Mouse (Mus musculus) stomach, embryonic 16.5 days (tissue): Measurements from ENCODE around the gene Gnb5. TPM values are rescaled to one million over a fixed set of nuclear protein-coding genes. Genes with fewer than 3 reads are reported as not detected.

ENCODE experiments used
- ATAC-seq: fragments of 200-750 bp; cut with Nextera tagmentation; 2 replicates; pipeline ENCODE4 v1.8.0; 2017; ENCODE audit warnings: moderate number of reproducible peaks, moderate TSS enrichment; ENCODE audit not compliant: insufficient read depth, low FRiP score
- H3K27ac ChIP-seq: fragments of 300-500 bp; sonication (generic); 2 replicates; pipeline ENCODE4 v1.5.1; 2014; ENCODE audit warnings: low read length
- H3K27me3 ChIP-seq: fragments of 300-500 bp; sonication (generic); 2 replicates; pipeline ENCODE4 v1.6.1; 2014; ENCODE audit warnings: low read length, control low read depth, mixed read lengths; ENCODE audit not compliant: control insufficient read depth, insufficient read depth
- H3K36me3 ChIP-seq: fragments of 300-500 bp; sonication (generic); 2 replicates; pipeline ENCODE4 v1.6.1; 2014; ENCODE audit warnings: low read length; ENCODE audit not compliant: control insufficient read depth, insufficient read depth
- H3K4me1 ChIP-seq: fragments of 300-500 bp; sonication (generic); 2 replicates; pipeline ENCODE4 v1.6.1; 2014; ENCODE audit warnings: low read length, control low read depth, mixed read lengths; ENCODE audit not compliant: control insufficient read depth, insufficient read depth
- H3K4me2 ChIP-seq: fragments of 300-500 bp; sonication (generic); 2 replicates; pipeline ENCODE4 v1.6.1; 2014; ENCODE audit warnings: low read depth, low read length, mixed read lengths
- H3K4me3 ChIP-seq: fragments of 300-500 bp; sonication (generic); replicated peaks from 2 replicates; pipeline ENCODE4 v1.5.1; 2014; ENCODE audit warnings: mild to moderate bottlenecking, low read length
- H3K9ac ChIP-seq: fragments of 300-500 bp; sonication (generic); 2 replicates; pipeline ENCODE4 v1.6.1; 2014; ENCODE audit warnings: low read length
- H3K9me3 ChIP-seq: fragments of 300-500 bp; sonication (generic); replicated peaks from 2 replicates; pipeline ENCODE4 v1.6.1; 2016; ENCODE audit warnings: low read length, control low read depth; ENCODE audit not compliant: control insufficient read depth
- WGBS: fragments of 180-500 bp; shearing (Covaris S2); extraction: QIAGEN DNeasy Blood & Tissue Kit; methylation state at CpG from one replicate; pipeline ENCODE4 v1.1.7; 2014; 5-methylcytosine and 5-hydroxymethylcytosine counted together
- polyA plus RNA-seq: library from polyadenylated mRNA; unstranded; fragments of >200 nt; fragmentation: Nextera tagmentation; extraction: Ambion mirVana; gene quantifications from 2 replicates; pipeline ENCODE4 v1.2.1, GENCODE M21; 2015

Gnb5 gene
- polyA plus RNA-seq, 1 experiment from 2014 or later = 22.0 TPM

DNA sequence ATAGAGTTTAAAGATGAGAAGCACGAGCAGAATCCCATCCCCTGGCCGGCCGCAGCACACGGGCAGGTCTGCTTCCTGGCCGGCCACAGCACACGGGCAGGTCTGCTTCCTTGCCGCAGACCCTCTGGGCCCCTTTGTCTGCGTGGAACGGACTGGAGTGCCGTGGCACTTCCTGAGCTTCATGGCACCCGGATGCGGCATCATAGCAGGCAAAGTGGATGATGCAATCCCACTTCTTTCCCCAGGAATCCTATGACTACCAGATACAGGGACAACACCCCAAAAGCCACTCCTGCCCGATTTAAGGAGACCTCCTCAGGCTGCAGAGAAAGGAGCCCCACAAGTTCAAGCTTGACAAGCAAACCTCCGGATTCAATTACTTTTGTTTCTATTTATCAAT lies 76.7 kb downstream of the Gnb5 start:
- 87% methylated on average over 14 of the region's 14 CpGs for WGBS
- Histone ChIP-seq H3K4me2 (no peak overlapping the region), H3K36me3 (no peaks in the 10 kb centered on the region), H3K27ac (no peak overlapping the region), H3K4me1 (no peaks in the 10 kb centered on the region), H3K27me3 (no peaks in the 10 kb centered on the region), H3K4me3 (no peak overlapping the region), H3K9me3 (no peaks in the 10 kb centered on the region), H3K9ac (no peak overlapping the region)
- no peak for ATAC-seq

DNA sequence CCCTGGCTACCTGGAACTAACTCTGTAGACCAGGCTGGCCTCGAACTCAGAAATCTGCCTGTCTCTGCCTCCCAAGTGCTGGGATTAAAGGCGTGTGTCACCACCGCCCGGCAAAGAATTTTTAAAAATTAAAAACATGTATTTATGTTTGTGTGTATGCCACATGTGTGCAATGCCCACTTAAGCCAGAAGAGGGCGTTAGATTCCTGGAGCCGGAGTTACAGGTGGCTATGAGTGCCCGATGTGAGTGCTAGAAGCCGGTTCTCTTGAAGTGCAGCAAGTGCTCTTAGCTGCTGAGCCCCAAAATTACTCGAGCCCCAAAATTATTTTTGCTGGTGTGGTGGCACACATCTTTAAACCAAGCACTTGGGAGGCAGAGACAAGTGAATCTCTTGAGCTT lies 77.7 kb downstream of the Gnb5 start:
- H3K27ac ChIP-seq = no peak overlapping the region
- no peak for ATAC-seq
- H3K27me3 ChIP-seq = no peaks in the 10 kb centered on the region
- no peak overlapping the region for H3K9ac ChIP-seq
- no peaks in the 10 kb centered on the region for H3K4me1 ChIP-seq
- peaks cover 5% of the 10 kb centered on the region; the same call in 1 of the 2 replicates for H3K36me3 ChIP-seq
- WGBS = 85% methylated on average over 9 of the region's 9 CpGs
- H3K9me3 ChIP-seq = no peaks in the 10 kb centered on the region
- H3K4me2 ChIP-seq = no peak overlapping the region
- no peak overlapping the region for H3K4me3 ChIP-seq

DNA sequence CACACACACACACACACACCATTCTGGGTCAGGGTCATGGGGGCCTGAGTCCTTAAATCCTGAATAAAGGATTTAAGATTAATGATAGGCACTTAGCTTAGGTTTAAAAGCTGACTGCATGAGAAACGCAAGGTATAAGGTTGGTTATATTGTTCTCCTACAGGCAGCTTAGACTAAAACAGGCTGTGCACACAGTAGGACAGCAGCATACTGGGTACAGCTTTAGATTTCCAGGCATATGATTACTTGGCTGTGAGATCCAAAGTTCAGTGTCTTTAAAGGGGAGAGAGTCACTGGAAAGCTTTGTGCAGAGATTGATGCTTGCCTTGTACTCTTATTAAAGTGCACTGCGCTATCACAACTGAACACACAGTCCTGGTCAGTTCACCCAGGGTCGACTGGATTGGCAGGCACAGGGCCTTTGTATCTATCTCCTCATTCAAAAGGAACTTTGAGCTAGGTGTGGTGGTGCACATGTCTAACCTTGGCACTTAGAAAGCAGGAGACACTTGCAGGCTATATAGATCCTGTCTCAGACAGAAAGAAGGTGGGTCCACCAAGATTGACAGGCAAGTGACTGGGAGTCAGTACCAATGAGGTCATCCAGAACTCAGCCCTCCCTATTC lies 78.4 kb downstream of the Gnb5 start:
- peaks cover 11% of the 10 kb centered on the region; the same call in 1 of the 2 replicates for H3K36me3 ChIP-seq
- no peaks in the 10 kb centered on the region for H3K9me3 ChIP-seq
- H3K4me2 ChIP-seq = no peak overlapping the region
- no peak overlapping the region for H3K27ac ChIP-seq
- no peak overlapping the region for H3K4me3 ChIP-seq
- peak; percentile 29; the same call in 1 of the 2 replicates for ATAC-seq
- no peak overlapping the region for H3K9ac ChIP-seq
- no peaks in the 10 kb centered on the region for H3K27me3 ChIP-seq
- H3K4me1 ChIP-seq = no peaks in the 10 kb centered on the region
- 77% methylated on average over 3 of the region's 3 CpGs for WGBS

DNA sequence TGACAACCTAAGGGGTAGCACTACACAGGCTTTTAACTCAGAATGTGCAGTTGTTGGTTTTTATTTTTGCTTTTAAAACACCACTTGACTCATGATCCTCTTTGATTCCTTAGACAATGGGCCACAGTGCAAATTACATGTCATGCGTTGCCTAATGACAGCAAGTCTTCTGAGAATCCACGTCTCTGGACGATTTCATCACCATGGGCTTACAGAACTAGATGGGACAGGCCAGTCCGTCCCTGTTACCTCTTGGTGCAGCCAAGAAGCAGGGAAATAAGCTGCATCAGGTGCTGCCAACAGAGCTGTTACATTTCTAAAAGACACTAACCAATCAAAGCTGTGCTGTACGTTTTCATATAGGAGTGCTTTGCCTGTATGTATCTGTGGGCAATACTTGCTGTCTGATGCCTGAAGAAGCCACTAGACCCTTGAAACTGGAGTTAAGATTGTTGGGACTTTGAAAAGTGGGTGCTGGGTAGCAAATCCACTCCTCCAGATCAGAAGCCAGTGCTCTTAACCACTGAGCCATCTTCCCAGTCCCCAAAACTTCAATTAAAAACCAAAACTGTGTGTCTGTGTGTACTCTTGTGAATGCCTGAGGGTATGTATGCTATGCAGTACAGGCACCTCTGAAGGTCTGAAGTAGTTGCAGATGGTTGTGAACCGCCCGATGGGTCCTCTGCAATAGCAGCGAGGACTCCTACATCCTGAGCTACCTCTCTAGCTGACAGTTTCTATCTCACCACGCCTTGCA lies 79.3 kb downstream of the Gnb5 start:
- Histone ChIP-seq H3K9me3 (no peaks in the 10 kb centered on the region), H3K4me2 (no peak overlapping the region), H3K4me3 (no peak overlapping the region), H3K4me1 (no peaks in the 10 kb centered on the region), H3K36me3 (peaks cover 11% of the 10 kb centered on the region; the same call in 1 of the 2 replicates), H3K9ac (no peak overlapping the region), H3K27ac (no peak overlapping the region), H3K27me3 (no peaks in the 10 kb centered on the region)
- ATAC-seq = no peak
- 74% methylated on average over 9 of the region's 9 CpGs for whole genome bisulfite sequencing

DNA sequence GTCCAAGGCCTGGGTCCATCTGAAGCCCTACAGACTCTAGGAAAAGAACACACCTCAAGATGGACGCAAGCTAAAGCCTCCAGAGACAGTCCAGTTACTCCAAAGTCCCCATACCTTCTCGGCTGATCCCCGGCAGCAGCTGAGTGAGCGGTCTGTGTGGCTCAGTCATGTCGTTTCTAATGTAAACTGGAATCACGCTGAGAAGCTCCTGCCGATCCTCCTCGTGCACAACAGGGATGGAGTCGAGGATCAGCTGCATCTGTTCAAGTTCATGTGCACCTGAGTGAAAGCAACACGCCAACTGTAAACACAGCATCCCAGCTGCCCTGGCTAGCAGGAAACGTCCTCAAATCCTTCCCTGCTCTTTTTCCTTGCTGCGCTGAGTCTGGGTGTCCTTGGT lies 87.2 kb downstream of the Gnb5 start:
- peaks cover 17% of the 10 kb centered on the region; the same call in 1 of the 2 replicates for H3K36me3 ChIP-seq
- no peaks in the 10 kb centered on the region for H3K9me3 ChIP-seq
- no peak overlapping the region for H3K4me2 ChIP-seq
- H3K4me1 ChIP-seq = no peaks in the 10 kb centered on the region
- H3K27me3 ChIP-seq = no peaks in the 10 kb centered on the region
- WGBS = 66% methylated on average over 12 of the region's 12 CpGs
- H3K9ac ChIP-seq = no peak overlapping the region
- H3K4me3 ChIP-seq = no peak overlapping the region
- no peak overlapping the region for H3K27ac ChIP-seq
- no peak for ATAC-seq

Other genes starting within 250 kb of the Gnb5 start
- gene Myo5a, start 235.3 kb upstream of the Gnb5 start, polyA plus RNA-seq = 9.4 and 10.5 TPM in 2 replicates
- gene Myo5c, start 74.3 kb upstream of the Gnb5 start, polyA plus RNA-seq = 17.8 and 18.6 TPM in 2 replicates
- not detected in 2 replicates for gene Bcl2l10, start 41.5 kb downstream of the Gnb5 start, polyA plus RNA-seq
- 49.1 and 51.9 TPM in 2 replicates for gene Mapk6, start 103.7 kb downstream of the Gnb5 start, polyA plus RNA-seq
- 33.3 and 34.9 TPM in 2 replicates for gene Leo1, start 135.2 kb downstream of the Gnb5 start, polyA plus RNA-seq